In the genomic region with DNA sequence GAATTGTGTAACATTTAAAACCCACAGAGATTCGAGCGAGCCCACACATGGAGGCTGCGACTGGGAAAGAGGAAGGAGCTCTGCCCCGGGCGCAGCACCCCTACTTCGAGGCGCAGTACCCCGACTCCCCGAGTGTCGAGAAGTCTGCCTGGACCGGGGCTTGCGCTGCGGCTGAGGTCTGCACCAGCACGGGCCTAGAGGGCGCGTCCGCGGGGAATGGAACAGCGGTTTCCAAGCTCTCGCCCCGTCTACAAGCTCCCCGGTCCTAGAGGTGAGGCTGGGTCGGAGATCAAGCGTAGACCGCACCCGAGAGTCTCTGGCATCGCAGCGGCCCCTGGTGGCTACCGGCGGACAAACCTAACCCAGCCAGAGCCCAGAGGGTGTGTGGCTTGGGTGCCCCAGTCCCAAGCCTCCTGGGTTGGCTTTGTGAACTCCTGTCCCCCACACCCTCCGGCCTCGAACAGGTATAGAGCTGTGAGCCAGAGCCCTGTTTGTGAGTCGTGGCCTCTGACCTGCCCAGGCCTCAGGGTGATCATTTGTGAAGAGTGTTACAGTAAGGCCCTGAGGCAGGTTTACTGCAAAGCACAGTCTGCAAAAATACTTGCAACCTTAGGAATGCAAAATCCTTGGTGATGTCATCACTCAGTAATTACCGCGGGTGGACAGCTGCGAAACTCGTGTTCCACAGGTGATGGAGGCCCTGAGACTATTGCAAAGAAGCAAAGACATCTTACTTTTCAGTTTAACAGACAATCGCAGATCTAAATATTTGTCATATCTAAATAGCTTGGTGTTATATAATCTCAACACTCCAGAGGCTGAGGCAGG, we compare ENCODE assay signal across 8 mouse cellular contexts. TPM values are rescaled to one million over a fixed set of nuclear protein-coding genes. Genes with fewer than 3 reads are reported as not detected.
DNase-seq lines count a peak whose midpoint lies in the region; ATAC-seq and TF ChIP-seq lines count a peak whose summit lies in the region.

No protein-coding gene starts in this region.

- peaks cover 7% of the 10 kb centered on the region; the same call in 1 of the 2 replicates for H3K4me1 ChIP-seq in embryonic fibroblast, embryonic 13.5 days (ENCODE audit: control insufficient read depth, insufficient read depth, low read length)
- peaks cover 3 to 6% of the 10 kb centered on the region in 2 experiments; a peak in 2 of 4 replicates for H3K4me1 ChIP-seq in heart, embryonic 14.5 days (ENCODE audit: control insufficient read depth in 2 of 2, insufficient read depth in 2 of 2, low read length in 2 of 2)
- no peaks in the 10 kb centered on the region for H3K4me1 ChIP-seq in kidney, postnatal 0 days (replicated peaks; ENCODE audit: insufficient read depth, low read length)

- 12% methylated on average over 38 of the region's 38 CpGs for WGBS in heart, embryonic 14.5 days
- 17% methylated on average over 38 of the region's 38 CpGs for WGBS in kidney, postnatal 0 days

- H3K4me2 ChIP-seq in heart, embryonic 14.5 days (ENCODE audit: low read length) = peak overlapping the region; percentile 73
- peak overlapping the region; percentile 52 for H3K4me2 ChIP-seq in kidney, postnatal 0 days (ENCODE audit: low read length)

- peak; percentile 68 for TF ChIP-seq CTCF in embryonic fibroblast, embryonic 13.5 days (IDR thresholded peaks at IDR 0.05; ENCODE audit: borderline replicate concordance, insufficient read depth, low read length)
- TF ChIP-seq CTCF in kidney, postnatal 0 days (IDR thresholded peaks at IDR 0.05; ENCODE audit: low read depth) = peak; percentile 86

- H3K9ac ChIP-seq in heart, embryonic 14.5 days (ENCODE audit: low read length) = peak overlapping the region; percentile 63
- 0 out of 2 replicates have a peak overlapping the region, but pooled peaks have one; percentile 6 for H3K9ac ChIP-seq in kidney, postnatal 0 days (ENCODE audit: low read depth, low read length)

- no peak overlapping the region for H3K4me3 ChIP-seq in embryonic fibroblast, embryonic 13.5 days (ENCODE audit: insufficient read depth, low read length)
- H3K4me3 ChIP-seq in heart, embryonic 14.5 days (ENCODE audit: control insufficient read depth in 1 of 2, insufficient read depth in 1 of 2, low read depth in 1 of 2, low read length in 2 of 2) = peak overlapping the region; percentile 35 to 38
- H3K4me3 ChIP-seq in kidney, postnatal 0 days (replicated peaks; ENCODE audit: low read depth, low read length) = no peak overlapping the region; the same call in 1 of the 2 replicates

- ATAC-seq in CD4-positive, CD25-positive, alpha-beta regulatory T cell, adult 4 months = peak; percentile 98
- peak; percentile 73 for ATAC-seq in heart, embryonic 14.5 days (ENCODE audit: insufficient number of reproducible peaks, insufficient read depth, low FRiP score, low read depth)
- peak; percentile 65 for ATAC-seq in kidney, postnatal 0 days (replicated peaks; ENCODE audit: low FRiP score, low read depth)

- H3K27me3 ChIP-seq in heart, embryonic 14.5 days (ENCODE audit: control insufficient read depth, insufficient read depth, low read length) = no peaks in the 10 kb centered on the region
- no peaks in the 10 kb centered on the region for H3K27me3 ChIP-seq in kidney, postnatal 0 days (ENCODE audit: insufficient read depth, low read length)

- H3K36me3 ChIP-seq in heart, embryonic 14.5 days (ENCODE audit: control insufficient read depth, insufficient read depth, low read length) = no peaks in the 10 kb centered on the region
- H3K36me3 ChIP-seq in kidney, postnatal 0 days (ENCODE audit: insufficient read depth, low read length) = no peaks in the 10 kb centered on the region

- H3K27ac ChIP-seq in embryonic fibroblast, embryonic 13.5 days (ENCODE audit: insufficient read depth, low read length) = no peak overlapping the region
- H3K27ac ChIP-seq in heart, embryonic 14.5 days (replicated peaks in 1 of 2; ENCODE audit: control insufficient read depth in 1 of 2, insufficient read depth in 1 of 2, low read depth in 2 of 2, low read length in 2 of 2) = no peak overlapping the region
- H3K27ac ChIP-seq in kidney, postnatal 0 days = no peak overlapping the region

- no peak for TF ChIP-seq POLR2A in embryonic fibroblast, embryonic 13.5 days (IDR thresholded peaks at IDR 0.05; ENCODE audit: low read depth, low read length)

- DNase-seq in adrenal gland, postnatal 14 days = peak; percentile 80
- peak; percentile 71 for DNase-seq in kidney, postnatal 0 days (ENCODE audit: low spot score)
- DNase-seq in lung, postnatal 25 days (ENCODE audit: low spot score) = peak; percentile 57
- DNase-seq in retina, embryonic 14.5 days (ENCODE audit: low spot score) = peak; percentile 63
- DNase-seq in urinary bladder, postnatal 25 days (ENCODE audit: low spot score) = peak; percentile 61

- H3K9me3 ChIP-seq in heart, embryonic 14.5 days (ENCODE audit: control insufficient read depth, low read length) = peaks cover 9% of the 10 kb centered on the region
- no peaks in the 10 kb centered on the region for H3K9me3 ChIP-seq in kidney, postnatal 0 days (replicated peaks; ENCODE audit: low read length)

RNA-seq across cellular contexts. Expression of a gene that starts 28.4 kb away (rescaled TPM):
- polyA plus RNA-seq in CD4-positive, CD25-positive, alpha-beta regulatory T cell, adult 4 months (2017; shearing (Covaris generic)) = not detected
- total RNA-seq in adrenal gland, postnatal 14 days (2021) = 2.0 and 5.2 TPM in 2 replicates
- polyA plus RNA-seq in embryonic fibroblast, embryonic 13.5 days (2011; ENCODE audit: insufficient read length, low read depth, missing spikeins) = not detected in 2 replicates
- 2.5 and 3.0 TPM in 2 replicates for polyA plus RNA-seq in heart, embryonic 14.5 days (2014; fragmentation: Nextera tagmentation; extraction: Ambion mirVana)
- 10.5 and 12.5 TPM in 2 replicates for polyA plus RNA-seq in kidney, postnatal 0 days (2015; fragmentation: Nextera tagmentation; extraction: Ambion mirVana)

RNA-seq across cellular contexts. Expression of a gene that starts 38.6 kb away (rescaled TPM):
- not detected for polyA plus RNA-seq in CD4-positive, CD25-positive, alpha-beta regulatory T cell, adult 4 months (2017; shearing (Covaris generic))
- not detected in 2 replicates for total RNA-seq in adrenal gland, postnatal 14 days (2021)
- polyA plus RNA-seq in embryonic fibroblast, embryonic 13.5 days (2011; ENCODE audit: insufficient read length, low read depth, missing spikeins) = not detected in 2 replicates
- polyA plus RNA-seq in heart, embryonic 14.5 days (2014; fragmentation: Nextera tagmentation; extraction: Ambion mirVana) = not detected in 2 replicates
- polyA plus RNA-seq in kidney, postnatal 0 days (2015; fragmentation: Nextera tagmentation; extraction: Ambion mirVana) = not detected in 2 replicates

Comparison
In these comparisons a context has a peak if more than half of its experiments do, and no peak if none do; other contexts are left out.
1. H3K4me3 ChIP-seq: peak in heart, embryonic 14.5 days (2 of 2); none in embryonic fibroblast, embryonic 13.5 days (single experiment) and kidney, postnatal 0 days (single experiment).
2. Peak in every context shown above with its lines, with median percentiles within 50 percentile points of each other: ATAC-seq and DNase-seq.